Mouse (Mus musculus): ENCODE results near the gene Gpr137b.
"Not testable (repeated sequence)": the region's sequence is repeated elsewhere in the genome, so short reads cannot be mapped to it uniquely, and the experiment has no call there.

The Gpr137b gene

GRCm38 (mm10) chr13:13366371-13366770 is 27.4 kb downstream of the Gpr137b start:
- DNase-seq (ENCODE audit: low spot score in 2 of 2): not testable (repeated sequence)

GRCm38 (mm10) chr13:13363536-13363935 is 30.3 kb downstream of the Gpr137b start:
- DNase-seq (ENCODE audit: low spot score in 2 of 2): not testable (repeated sequence)

- DNase-seq (ENCODE audit: low spot score in 2 of 2): not testable (repeated sequence)
These were observed 31.6 kb downstream of the Gpr137b start for GRCm38 (mm10) chr13:13362261-13362660.

GRCm38 (mm10) chr13:13360045-13360444 is 33.8 kb downstream of the Gpr137b start:
- peak in 1 of 2 experiments; percentile 0 for DNase-seq (ENCODE audit: low spot score in 2 of 2)

- not testable (repeated sequence) for DNase-seq (ENCODE audit: low spot score in 2 of 2)
These were observed 35.2 kb downstream of the Gpr137b start for GRCm38 (mm10) chr13:13358602-13359001.

- peak in 1 of 2 experiments; percentile 16 for DNase-seq (ENCODE audit: low spot score in 2 of 2)
These were observed 35.7 kb downstream of the Gpr137b start for GRCm38 (mm10) chr13:13358097-13358496.

- DNase-seq (ENCODE audit: low spot score in 2 of 2): peak in 1 of 2 experiments; percentile 0
These were observed 41.7 kb downstream of the Gpr137b start for GRCm38 (mm10) chr13:13352113-13352512.

GRCm38 (mm10) chr13:13350681-13351080 is 43.1 kb downstream of the Gpr137b start:
- peak in 1 of 2 experiments; percentile 2 for DNase-seq (ENCODE audit: low spot score in 2 of 2)

GRCm38 (mm10) chr13:13349288-13349687 is 44.5 kb downstream of the Gpr137b start:
- peak; percentile 23 to 29 for DNase-seq (ENCODE audit: low spot score in 2 of 2)

GRCm38 (mm10) chr13:13347634-13348412 is 46.0 kb downstream of the Gpr137b start:
- not testable (repeated sequence) for DNase-seq (ENCODE audit: low spot score in 2 of 2)

- DNase-seq (ENCODE audit: low spot score in 2 of 2): not testable (repeated sequence)
These were observed 56.5 kb downstream of the Gpr137b start for GRCm38 (mm10) chr13:13337361-13337760.

GRCm38 (mm10) chr13:13328876-13329275 is 64.9 kb downstream of the Gpr137b start:
- peak; percentile 35 to 36 for DNase-seq (ENCODE audit: low spot score in 2 of 2)

Measured in right cerebral cortex, adult 2 months (tissue).